ENCODE assay signal across 1 mouse cellular context in genomic region chr10:120092548-120092947, GRCm38 (mm10).
TF ChIP-seq lines count a peak whose summit lies in the region.

No protein-coding gene starts in this region.

TF ChIP-seq in MEL, 35 proteins besides CTCF, POLR2A, EP300 and RAD21 (continued from another document):
- no peak for TF ChIP-seq UBTF (IDR thresholded peaks at IDR 0.05; ENCODE audit: borderline replicate concordance, insufficient read depth, low read depth, low read length)
- no peak for TF ChIP-seq USF1 (IDR thresholded peaks at IDR 0.05; ENCODE audit: low read depth, low read length)
- no peak for TF ChIP-seq POLR2AphosphoS2 (IDR thresholded peaks at IDR 0.05; ENCODE audit: low read length)
- no peak for TF ChIP-seq GATA1 (IDR thresholded peaks at IDR 0.05; ENCODE audit: low read depth, low read length)
- no peak for TF ChIP-seq ELF1 (IDR thresholded peaks at IDR 0.05; ENCODE audit: low read depth, low read length)
- TF ChIP-seq KAT2A (conservative IDR thresholded peaks at IDR 0.05; ENCODE audit: low read depth, low read length): no peak
- TF ChIP-seq USF2 (IDR thresholded peaks at IDR 0.05; ENCODE audit: borderline replicate concordance in 1 of 2, insufficient read depth in 1 of 2, low read depth in 1 of 2, low read length in 2 of 2): no peak
- TF ChIP-seq MAZ (IDR thresholded peaks at IDR 0.05; ENCODE audit: low read depth, low read length): no peak
- no peak for TF ChIP-seq POLR2AphosphoS5 (IDR thresholded peaks at IDR 0.05; ENCODE audit: borderline replicate concordance, low read depth, low read length)
TF ChIP-seq in MEL: peak in this region for 0.
